Mouse (Mus musculus): ENCODE results near the gene Mup13. TPM values are rescaled to one million over a fixed set of nuclear protein-coding genes. Genes with fewer than 3 reads are reported as not detected.

Mup13 gene
- polyA plus RNA-seq (2014; fragmentation: Illumina TruSeq; extraction: RNeasy Lipid Tissue Mini Kit (QIAGEN cat#74804); ENCODE audit: low read depth, low replicate concordance): not detected

GRCm38 (mm10) chr4:61228186-61228585, at the start of gene Mup13:
TSS of gene Mup13 (minus strand) at chr4:61228286.

Other genes with a start within 250 kb of the Mup13 start
- 1.7 TPM for gene Mup14, start 75.7 kb upstream of the Mup13 start, polyA plus RNA-seq (2014; fragmentation: Illumina TruSeq; extraction: RNeasy Lipid Tissue Mini Kit (QIAGEN cat#74804); ENCODE audit: low read depth, low replicate concordance)
- not detected for gene Mup15, start 211.5 kb upstream of the Mup13 start, polyA plus RNA-seq (2014; fragmentation: Illumina TruSeq; extraction: RNeasy Lipid Tissue Mini Kit (QIAGEN cat#74804); ENCODE audit: low read depth, low replicate concordance)